Mouse (Mus musculus) brain, embryonic 18.5 days (tissue): ENCODE data around the gene Hmg20b.

Experiments
- DNase-seq: peaks from one replicate; pipeline ENCODE4 v3.0.0-alpha.2; 2012; ENCODE audit warnings: low read depth, low spot score

Gene Hmg20b

GRCm38 (mm10) chr10:81305663-81306062 lies 44.6 kb downstream of the Hmg20b start:
- no peak for DNase-seq

DNA sequence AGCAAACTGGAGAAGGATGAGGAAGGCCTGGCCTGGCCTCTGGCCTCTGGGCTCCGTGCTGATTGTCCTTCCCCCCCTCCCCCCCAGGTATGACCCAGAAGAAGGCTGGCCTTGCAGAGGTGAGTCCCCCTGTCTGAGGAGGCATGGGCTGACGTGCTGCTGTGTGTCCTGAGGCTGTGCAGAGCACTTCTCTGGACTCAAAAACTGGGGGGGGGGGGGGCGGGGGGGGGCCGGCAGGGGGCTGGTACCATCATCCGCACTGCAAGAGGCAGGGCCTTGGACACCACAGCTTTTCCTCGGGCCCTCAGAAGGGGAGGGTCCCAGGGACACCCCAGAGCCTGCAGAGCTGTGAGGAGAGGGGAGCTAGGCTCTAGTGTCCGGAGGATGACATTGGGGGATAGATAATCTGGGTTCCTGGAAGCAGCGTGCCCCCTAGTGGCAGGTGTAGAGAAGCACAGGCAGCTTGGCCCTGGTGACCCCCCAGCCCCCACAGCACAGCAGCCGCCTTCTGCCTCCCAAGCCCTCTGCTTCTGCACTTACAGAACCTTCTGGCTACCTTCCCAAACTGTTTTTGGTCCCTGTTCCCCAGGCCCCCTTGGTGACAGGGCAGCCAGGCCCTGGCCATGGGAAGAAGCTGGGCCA lies 45.6 kb downstream of the Hmg20b start:
- no peak for DNase-seq

DNA sequence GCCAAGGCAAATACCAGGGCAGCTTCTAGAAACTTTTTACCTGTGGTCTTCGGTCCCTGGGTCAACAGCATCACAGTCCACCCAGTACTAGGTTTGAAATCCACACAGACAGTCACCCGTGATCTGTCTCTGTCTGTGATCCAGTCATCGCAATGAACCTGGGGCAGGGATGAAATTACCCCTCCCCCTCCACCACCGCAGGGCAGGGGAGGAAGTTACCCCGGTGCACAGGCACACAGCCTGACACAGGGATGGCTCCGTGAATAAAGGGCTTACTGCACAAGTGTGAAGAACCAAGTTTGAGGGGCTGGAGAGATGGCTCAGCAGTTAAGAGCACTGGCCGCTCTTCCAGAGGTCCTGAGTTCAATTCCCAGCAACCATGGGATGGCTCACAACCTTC lies 46.5 kb downstream of the Hmg20b start:
- no peak for DNase-seq

DNA sequence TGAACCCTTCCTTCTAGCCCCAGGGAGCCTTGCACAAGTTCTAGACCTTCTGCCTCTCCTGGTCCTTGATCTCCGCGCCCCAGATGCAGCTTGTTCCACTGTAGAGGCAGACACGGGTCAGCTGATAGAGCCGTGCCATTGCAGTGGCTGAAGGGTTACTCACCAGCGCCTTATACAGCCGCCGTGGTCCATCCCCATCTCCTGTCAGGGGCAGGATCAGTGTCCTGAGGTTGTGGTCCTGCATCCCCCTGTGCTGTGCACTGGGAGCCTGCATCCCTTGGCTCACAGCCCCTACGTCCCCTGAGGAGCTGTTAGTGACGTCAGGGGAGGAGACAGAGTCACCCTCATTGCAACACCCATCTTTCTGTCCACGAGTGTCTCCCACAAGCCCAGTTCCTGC lies 47.0 kb downstream of the Hmg20b start:
- no peak for DNase-seq

GRCm38 (mm10) chr10:81302781-81303218 lies 47.5 kb downstream of the Hmg20b start:
- no peak for DNase-seq

DNA sequence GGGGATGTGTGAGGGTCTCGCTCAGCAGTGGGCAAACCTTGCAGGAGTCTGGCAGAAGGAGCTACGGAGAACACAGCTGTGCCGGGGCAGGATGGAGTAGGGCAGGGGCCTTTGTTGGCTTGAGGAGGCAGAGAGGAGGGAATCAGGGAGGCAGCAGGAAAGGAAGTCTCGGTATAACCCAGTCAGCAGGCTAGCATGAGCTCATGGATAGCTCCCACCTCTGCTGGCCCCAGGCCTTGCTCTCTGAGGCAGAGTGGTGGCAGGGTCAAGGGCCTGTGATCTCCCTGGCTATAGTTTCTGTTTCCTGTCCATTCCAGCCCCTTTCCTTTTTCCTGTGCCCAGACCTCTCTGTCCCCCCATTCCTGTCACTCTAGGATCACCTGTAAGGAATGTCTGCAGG lies 48.0 kb downstream of the Hmg20b start:
- no peak for DNase-seq

DNA sequence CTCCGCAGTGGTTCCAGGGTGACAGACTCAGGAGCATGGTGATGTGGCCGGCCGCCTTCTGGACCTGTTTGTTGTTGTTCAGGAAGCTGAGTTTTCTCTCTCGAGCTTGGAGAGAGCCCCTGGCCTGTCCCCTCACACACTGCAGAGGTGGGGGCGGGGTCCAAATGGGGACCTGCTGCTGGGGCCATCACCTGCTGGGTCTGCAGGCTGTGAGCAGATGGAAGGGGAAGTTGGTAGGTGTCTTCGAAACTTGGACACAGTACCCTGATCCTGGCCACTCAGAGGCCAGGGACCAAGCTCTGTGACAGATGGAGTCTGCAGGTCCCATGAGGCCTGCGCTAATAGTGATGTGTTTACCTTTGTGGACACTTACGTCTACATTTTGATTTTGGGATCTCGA lies 49.0 kb downstream of the Hmg20b start:
- no peak for DNase-seq

DNA sequence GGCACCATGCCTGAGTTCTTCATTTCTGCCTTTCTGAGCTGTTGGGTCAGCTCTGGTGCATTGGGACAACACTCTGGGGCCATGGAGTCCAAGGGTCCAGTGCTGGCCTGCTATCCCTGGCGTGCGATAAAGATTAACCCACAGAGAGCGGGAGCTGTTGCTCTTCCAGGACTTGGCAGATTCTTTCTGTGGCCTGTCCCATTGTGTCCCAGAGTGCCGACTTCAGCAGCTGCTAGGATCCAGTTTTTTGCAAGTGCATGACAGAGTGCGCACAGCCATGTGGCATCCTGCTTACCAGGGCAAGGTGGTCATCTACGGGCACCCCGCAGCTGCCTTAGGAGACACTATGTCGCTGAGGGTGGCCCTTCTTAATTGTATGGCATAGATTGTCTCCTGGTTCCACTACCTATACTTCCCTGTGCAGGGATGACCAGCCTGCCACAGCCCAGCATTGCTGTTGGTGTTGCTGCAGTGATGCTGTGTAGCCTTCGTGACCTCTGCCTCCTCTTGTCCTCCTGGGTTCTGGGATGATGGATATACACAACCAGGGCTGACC lies 49.9 kb downstream of the Hmg20b start:
- DNase-seq: no peak

DNA sequence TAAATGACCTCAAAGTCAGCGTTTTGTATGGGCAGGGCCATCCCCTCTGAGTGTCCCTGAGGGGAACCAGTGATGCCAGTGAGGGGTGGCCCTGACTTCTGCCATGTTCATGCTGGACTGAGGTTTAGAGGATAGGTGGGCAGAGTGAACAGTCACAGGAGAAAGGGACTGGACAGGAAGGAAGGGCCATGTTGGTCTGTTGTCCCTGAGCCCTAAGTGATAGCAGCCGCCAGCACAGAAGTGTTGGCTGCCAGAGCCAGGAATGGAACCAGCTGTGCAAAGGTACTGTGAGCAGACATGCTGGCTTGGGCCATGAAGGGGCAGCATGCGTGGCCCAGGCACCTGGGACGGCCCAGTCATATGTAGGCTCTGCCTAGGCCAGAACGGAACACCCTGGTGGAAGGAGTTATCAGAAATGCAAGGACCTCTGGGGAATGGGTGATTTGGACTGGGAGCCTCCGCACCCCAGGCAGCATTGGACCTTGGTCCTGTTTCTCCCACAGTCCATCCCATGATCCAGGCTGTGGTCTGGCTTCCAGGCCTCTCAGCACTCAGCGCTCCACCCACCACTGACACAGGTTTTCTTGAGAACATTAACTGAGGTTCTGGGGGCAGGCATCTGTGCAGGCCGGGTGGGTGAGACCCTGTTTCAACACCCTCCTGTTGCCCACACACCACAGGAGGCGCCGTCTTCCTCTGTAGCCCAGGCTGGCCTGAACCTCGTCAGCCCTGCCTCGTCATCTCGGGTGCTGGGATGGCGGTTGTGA lies 50.5 kb downstream of the Hmg20b start:
- no peak for DNase-seq

DNA sequence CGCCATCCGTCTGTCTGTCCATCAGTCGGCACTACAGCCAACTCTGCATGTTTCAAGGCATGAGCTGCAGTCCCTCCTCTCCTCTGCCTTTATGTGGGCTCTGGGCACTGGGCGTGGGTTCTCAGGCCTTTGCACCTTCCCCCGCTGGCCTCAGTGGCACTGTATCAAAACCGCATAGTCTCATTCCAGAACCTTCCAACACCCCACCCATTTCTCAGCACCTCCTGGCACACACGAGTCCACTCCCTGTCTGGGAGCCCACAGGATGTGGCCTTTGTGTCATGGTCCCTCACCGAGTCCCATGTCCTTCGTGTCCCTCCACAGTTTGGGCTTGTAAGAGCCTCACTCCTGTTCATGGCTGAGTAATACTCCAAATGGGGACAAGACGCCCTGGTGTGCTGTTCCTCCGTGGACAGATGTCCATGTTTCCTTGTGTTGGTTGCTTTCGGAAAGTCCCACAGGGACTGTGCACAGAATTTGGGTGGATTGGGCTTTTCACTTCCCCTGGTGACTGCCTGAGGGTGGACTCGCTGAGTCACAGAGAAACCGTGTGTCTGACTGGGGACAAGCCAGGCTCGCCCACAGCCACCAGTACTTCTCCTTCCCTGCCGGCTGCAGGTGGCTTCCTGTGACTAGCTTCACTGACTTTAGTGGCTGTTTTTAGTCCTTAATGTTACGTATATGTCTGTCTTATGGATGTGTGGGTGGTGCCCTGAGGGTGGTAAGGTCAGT lies 51.7 kb downstream of the Hmg20b start:
- no peak for DNase-seq

DNA sequence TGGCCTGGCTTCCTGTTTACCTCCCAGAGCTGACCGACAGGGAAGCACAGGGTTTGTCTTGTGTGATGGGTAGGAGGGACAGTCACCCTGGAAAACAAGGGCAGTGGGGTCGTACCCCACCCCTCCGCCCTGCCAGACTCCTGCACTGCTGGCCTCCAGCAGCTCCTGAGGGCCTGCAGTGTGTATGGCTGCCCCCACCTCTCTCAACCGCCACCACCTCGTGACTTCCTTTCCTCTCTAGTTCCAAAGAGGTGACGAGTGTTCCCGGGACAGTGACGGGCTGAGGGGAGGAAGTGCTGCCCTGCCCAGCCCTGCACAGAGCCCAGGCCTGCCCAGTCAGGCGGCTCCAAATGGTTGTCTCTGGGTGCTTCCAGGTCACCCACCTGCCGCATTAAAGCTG lies 52.4 kb downstream of the Hmg20b start:
- no peak for DNase-seq

GRCm38 (mm10) chr10:81297246-81297645 lies 53.0 kb downstream of the Hmg20b start:
- no peak for DNase-seq
